Mouse (Mus musculus) macrophage (primary cell): ENCODE measurements around the gene Pknox1. TPM values are rescaled to one million over a fixed set of nuclear protein-coding genes. Genes with fewer than 3 reads are reported as not detected.

Source experiments
- H3K27ac ChIP-seq: fragments of 350-480 bp; formaldehyde crosslinking; 2 replicates; pipeline ENCODE4 v1.9.0; 2021
- H3K36me3 ChIP-seq: fragments of 350-480 bp; formaldehyde crosslinking; 2 replicates; pipeline ENCODE4 v1.9.0; 2021; ENCODE audit errors: inconsistent target
- H3K4me3 ChIP-seq: fragments of 350-480 bp; formaldehyde crosslinking; 2 replicates; pipeline ENCODE4 v1.9.0; 2021; ENCODE audit errors: inconsistent target
- H3K79me2 ChIP-seq: fragments of 350-480 bp; formaldehyde crosslinking; 2 replicates; pipeline ENCODE4 v1.9.0; 2021; ENCODE audit errors: inconsistent target
- WGBS: methylation state at CpG from one replicate; pipeline ENCODE4 v1.1.7; 2026; ENCODE audit warnings: inconsistent platforms; ENCODE audit not compliant: missing documents; 5-methylcytosine and 5-hydroxymethylcytosine counted together
- polyA plus RNA-seq: library from polyadenylated mRNA; stranded (reverse); fragments of 250-400 nt; gene quantifications from 3 replicates; pipeline ENCODE4 v1.2.4, GENCODE M21; 2018; ENCODE audit warnings: inconsistent platforms

Pknox1 gene
- polyA plus RNA-seq, 1 experiment from 2014 or later: 6.6 TPM

DNA sequence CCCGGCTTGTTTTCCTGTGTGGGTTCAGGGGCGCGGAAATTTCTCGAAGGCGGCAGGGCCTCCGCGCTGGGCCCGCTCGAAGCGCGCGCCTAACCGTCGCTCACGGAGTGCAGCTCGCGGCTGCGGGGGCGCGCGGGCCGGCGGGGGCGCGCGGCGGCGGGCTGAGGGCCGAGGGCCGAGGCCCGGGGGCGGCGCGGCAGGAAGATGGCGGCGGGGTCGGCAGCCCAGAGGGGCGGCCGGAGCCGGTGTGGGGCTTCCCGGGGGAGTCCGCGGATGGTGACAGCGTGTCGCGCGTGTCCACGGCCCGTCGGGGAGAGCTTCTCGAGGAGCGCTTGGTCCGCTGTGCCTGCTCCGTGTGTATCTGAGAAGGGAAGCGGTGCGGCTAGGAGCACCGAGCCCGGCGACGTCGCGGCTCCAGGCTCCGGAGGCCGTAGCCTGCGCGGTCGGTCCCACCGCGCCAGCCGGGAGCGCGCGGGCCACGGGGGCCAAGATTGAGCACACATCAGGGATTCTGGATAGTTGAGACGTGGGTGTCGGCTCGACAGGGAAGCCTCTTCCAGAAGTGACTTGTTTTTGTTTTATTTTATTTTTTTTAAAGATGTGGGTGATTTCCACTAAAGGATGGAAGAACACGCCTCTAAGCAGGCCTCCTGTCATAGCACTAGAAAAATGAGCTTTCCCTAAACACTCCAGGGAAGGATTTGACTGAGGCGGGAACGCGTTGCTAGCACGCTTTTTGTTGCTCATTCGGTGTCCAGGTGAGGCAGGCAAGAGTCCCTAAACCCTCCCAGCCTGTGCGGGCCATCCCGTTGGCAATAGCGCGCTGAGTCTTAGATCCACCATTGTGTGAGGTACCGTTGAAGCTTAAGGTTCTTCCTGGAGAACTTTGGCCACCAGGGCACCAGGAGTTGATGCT, 865 bp downstream of the Pknox1 start:
- Histone ChIP-seq H3K79me2 (peaks cover 50% of the 10 kb centered on the region), H3K27ac (0 out of 2 replicates have a peak overlapping the region, but pooled peaks have one; percentile 10), H3K4me3 (peak overlapping the region; percentile 53), H3K36me3 (no peaks in the 10 kb centered on the region)
- 1% methylated on average over 77 of the region's 88 CpGs for WGBS

DNA sequence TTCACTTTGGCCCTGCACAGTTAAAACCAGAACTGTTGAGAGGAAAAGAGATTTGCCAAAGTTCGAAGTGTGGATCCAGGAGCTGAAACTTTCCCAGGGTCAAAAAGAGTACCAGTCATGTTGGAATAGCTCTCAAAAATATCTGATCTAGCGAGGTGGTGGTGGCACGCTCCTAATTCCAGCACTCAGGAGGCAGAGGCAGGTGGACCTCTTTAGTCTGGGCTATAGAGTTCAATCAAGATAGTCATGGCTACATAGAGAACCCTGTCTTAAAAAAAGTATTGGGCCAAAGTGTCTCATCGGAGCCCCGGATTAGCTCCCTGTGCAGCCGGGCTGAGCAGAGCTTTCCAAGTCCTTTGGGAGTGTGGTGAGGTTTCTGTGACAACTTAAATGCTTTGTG, 1.7 kb downstream of the Pknox1 start:
- Histone ChIP-seq H3K27ac (no peak overlapping the region), H3K4me3 (peak overlapping the region; percentile 53; the same call in 1 of the 2 replicates)
- 83% methylated on average over 6 of the region's 6 CpGs for WGBS

DNA sequence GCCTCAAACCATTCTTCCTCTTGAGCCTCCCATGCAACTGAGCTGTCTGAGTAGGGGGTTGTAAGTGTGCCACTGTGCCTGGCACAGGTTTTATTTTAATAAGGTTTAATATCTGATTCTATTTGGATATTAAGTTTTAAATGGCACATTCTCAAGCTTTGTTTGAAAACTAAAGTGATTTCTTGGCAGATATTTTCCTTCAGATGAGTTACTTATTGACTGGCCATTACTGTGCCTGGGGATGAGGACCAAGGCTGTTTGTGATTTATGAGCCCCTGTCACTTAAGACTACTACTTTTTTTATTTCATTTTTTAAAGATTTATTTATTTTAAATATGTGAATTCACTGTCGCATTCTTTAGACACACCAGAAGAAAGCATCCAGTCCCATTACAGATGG, 5.2 kb downstream of the Pknox1 start:
- no peak overlapping the region for H3K27ac ChIP-seq
- H3K4me3 ChIP-seq: no peak overlapping the region
- WGBS: 88% methylated on average over 1 of the region's 1 CpGs
- H3K79me2 ChIP-seq: peaks cover 80% of the 10 kb centered on the region
- H3K36me3 ChIP-seq: no peaks in the 10 kb centered on the region

More for the DNA sequence above, 1.7 kb downstream of the Pknox1 start:
- Histone ChIP-seq H3K36me3 (no peaks in the 10 kb centered on the region), H3K79me2 (peaks cover 58% of the 10 kb centered on the region)

DNA sequence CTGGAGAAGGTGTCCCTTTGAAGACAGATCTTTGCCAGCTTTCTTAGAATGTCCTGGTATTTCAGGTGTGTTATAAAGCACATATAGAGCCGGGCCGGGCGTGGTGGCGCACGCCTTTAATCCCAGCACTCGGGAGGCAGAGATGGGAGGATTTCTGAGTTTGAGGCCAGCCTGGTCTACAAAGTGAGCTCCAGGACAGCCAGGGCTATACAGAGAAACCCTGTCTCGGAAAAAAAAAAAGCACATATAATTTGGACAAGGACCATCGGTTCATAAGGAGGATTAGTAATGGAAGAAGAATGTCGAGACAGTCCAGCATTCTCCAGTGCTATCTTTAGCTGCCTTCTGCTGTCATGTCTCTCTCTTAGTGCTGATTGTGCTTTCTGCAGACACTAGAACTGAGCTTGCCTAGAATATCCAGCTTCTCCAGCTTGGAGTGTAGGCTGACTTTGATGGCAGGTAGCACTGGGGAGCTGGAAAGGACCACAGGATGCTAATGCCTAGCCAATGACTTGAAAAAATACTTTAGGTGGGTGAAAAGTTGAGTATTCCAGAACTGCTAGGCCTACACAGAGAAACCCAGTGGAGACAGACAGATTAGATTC, 5.9 kb downstream of the Pknox1 start:
- peaks cover 84% of the 10 kb centered on the region for H3K79me2 ChIP-seq
- no peaks in the 10 kb centered on the region for H3K36me3 ChIP-seq
- WGBS: 94% methylated on average over 9 of the region's 9 CpGs
- no peak overlapping the region for H3K4me3 ChIP-seq
- H3K27ac ChIP-seq: no peak overlapping the region

DNA sequence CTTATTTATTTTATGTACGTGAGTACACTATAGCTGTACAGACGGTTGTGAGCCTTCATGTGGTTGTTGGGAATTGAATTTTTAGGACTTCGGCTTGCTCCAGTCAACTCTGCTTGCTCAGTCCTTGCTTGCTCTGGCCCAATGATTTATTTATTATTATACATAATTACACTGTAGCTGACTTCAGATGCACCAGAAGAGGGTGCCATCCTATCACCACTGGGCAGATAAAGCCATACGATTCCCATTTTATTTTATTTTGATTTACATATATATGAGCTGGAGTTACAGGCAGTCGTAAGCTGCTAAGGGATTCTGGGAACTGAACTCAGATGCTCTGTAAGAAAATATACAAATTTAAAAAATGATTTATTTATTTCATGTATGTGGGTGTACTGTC, 7.2 kb downstream of the Pknox1 start:
- 89% methylated on average over 5 of the region's 5 CpGs for WGBS
- Histone ChIP-seq H3K4me3 (no peak overlapping the region), H3K36me3 (no peaks in the 10 kb centered on the region), H3K79me2 (peaks cover 72% of the 10 kb centered on the region), H3K27ac (no peak overlapping the region)

DNA sequence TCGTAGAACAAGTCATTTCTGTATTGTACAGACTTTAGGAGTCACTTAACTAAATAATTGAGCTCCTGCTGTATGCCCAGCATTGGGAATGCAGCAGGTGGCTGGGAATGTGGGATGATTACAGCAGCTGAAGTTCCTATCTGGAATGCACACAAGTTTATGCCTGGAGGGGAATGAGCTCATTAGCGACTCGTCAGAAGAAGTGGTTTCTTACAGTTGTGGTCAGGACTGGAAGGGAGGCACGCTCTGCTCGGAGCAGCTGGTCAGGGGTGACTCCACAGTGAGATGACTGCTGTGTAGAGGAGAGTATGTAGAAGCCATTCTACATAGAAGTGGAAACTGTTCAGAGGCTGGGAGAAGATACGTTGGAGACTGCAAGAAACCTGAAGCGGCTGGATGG, 10.1 kb downstream of the Pknox1 start:
- Histone ChIP-seq H3K79me2 (peaks cover 57% of the 10 kb centered on the region), H3K36me3 (no peaks in the 10 kb centered on the region), H3K4me3 (no peak overlapping the region), H3K27ac (no peak overlapping the region)
- 64% methylated on average over 7 of the region's 7 CpGs for WGBS

DNA sequence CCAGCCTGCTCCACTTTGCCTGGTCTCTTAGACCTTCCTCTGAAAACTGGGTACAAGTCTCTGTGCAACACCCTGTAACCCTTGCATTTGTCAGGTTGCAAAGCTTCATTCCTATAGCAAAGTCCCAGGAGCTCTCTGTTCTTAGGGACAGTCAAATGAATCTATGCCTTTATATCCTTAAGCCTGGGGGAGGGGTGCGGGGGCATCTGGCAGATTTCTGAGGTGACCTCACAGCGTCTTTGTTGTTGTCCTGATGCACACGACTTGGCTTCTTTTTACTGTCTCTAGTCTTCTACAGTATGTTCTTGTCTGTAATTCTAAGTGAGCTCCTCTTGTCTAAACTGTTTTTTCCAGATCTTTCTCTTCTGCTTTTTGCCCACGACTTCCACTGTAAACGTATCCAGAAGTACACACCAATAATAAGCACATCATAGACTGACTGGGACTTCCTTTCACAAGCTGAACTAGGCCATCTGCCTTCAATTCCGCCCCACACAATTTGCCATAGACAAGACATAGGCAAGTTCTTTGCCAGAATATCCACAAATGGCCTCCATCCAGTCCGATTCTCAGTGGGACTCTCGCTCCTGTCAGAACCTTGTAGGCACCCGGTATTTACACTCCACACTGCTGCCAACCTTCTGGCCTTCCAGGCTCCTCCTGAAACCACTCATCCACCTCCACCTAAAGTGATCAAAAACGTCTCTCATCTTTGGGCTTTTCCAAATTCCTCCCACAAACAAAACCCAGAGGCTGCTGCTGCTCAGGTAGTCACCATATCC, 12.1 kb downstream of the Pknox1 start:
- Histone ChIP-seq H3K27ac (no peak overlapping the region), H3K79me2 (peaks cover 54% of the 10 kb centered on the region; the same call in 1 of the 2 replicates), H3K4me3 (no peak overlapping the region), H3K36me3 (no peaks in the 10 kb centered on the region)
- WGBS: 76% methylated on average over 10 of the region's 10 CpGs

DNA sequence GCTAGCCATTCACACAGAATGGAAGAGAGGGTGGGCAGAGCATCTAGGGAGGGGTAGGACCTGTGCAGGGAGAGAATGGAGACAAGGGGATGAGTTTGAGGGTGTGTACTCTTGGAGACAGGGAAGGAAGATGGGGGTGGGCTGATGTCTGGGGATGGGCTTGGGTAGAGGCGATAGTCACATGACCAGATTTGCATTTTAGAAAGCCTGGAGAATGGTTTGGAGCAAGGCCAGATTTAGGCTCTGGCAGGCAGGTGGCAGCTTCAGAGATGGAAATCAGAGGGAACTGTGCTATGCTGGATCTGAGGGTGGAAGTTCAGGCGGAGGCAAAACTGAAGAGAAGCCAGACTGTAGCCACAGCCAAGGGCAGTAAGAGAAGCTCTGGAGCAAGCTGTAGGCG, 15.8 kb downstream of the Pknox1 start:
- Histone ChIP-seq H3K79me2 (peaks cover 40% of the 10 kb centered on the region; the same call in 1 of the 2 replicates), H3K36me3 (no peaks in the 10 kb centered on the region), H3K4me3 (no peak overlapping the region), H3K27ac (no peak overlapping the region)
- 81% methylated on average over 3 of the region's 3 CpGs for WGBS

DNA sequence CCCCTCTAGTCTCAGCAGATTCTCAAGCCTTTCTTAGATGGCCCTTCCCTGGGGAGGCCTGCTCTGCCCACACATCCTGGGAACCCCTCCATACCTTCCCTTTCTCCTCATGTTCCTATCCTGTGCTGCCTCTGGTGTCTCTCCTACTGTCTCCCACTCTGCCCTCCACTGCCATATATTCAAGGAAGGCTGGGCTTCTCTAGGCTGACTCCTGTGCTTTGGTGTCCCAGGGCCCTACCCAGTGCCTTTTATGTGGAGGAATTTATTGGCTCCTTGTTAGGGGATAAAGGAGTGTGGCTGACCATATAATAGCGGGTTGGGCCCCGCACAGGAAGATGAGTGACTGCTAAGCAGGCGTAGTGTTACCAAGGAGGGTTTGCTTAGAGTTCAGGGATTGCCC, 18.7 kb downstream of the Pknox1 start:
- H3K4me3 ChIP-seq: no peak overlapping the region
- H3K36me3 ChIP-seq: no peaks in the 10 kb centered on the region
- H3K27ac ChIP-seq: no peak overlapping the region
- peaks cover 33% of the 10 kb centered on the region; the same call in 1 of the 2 replicates for H3K79me2 ChIP-seq
- WGBS: 73% methylated on average over 3 of the region's 3 CpGs

DNA sequence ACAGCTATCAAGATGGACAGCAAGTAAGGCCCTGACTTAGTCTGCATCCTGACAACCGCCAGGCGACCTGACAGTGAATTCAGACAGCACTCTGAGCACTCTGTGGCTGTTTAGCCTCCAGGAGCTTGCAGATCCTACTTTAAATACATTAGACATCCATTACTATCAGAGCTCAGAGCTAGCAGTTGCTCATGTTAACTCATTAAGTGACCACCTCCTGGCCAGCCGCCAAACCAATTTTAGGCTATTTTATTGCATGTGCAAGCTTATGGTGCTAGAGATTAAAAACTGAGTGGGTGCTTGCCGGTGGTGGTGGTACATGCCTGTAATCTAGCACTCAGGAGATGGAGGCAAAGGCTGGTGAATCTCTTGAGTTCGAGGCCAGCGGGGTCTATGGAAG, 19.2 kb downstream of the Pknox1 start:
- WGBS: 93% methylated on average over 6 of the region's 6 CpGs
- no peak overlapping the region for H3K4me3 ChIP-seq
- peaks cover 28% of the 10 kb centered on the region; the same call in 1 of the 2 replicates for H3K79me2 ChIP-seq
- H3K36me3 ChIP-seq: no peaks in the 10 kb centered on the region; the same call in 1 of the 2 replicates
- H3K27ac ChIP-seq: no peak overlapping the region

DNA sequence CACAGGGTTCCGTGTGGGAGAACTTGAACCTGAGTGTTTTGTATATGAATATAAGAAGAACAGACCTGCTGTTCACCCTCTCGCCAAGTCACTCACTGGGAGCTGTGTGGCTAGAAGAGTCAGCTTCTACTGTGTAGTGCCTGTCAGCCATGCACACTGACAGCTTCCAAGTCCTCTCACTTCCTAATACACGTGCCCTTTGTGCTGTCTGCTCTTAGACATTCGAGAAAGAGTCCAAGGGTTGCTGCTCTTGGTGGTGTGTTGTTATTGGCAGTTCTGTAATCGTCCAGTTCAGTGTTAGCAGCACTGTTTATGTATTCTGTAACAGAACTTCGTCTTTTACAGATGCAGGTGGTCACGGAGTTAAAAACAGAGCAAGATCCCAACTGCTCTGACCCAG, 23.6 kb downstream of the Pknox1 start:
- Histone ChIP-seq H3K4me3 (no peak overlapping the region), H3K27ac (no peak overlapping the region), H3K36me3 (peaks cover 21% of the 10 kb centered on the region; the same call in 1 of the 2 replicates), H3K79me2 (no peaks in the 10 kb centered on the region)
- 74% methylated on average over 7 of the region's 7 CpGs for WGBS

DNA sequence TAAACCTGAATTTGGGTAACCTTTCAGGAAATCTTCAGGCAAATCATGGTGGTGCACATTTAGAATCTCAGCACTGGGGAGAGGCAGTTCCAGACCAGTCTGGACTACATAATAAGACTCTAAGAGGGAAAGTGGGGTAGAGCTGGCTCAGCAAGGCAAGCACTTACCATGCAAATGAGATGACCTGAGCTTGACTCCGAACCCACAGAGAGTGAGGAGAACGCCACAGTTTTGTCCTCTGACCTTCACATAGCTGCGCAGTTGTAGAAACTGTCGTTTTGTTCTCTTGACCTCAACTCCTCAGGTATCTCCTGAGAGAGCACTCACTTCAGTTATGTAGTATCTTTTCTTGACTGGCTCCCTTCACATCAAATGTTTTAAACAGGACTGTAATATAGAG, 24.2 kb downstream of the Pknox1 start:
- no peak overlapping the region for H3K4me3 ChIP-seq
- H3K27ac ChIP-seq: no peak overlapping the region
- WGBS: 94% methylated on average over 4 of the region's 4 CpGs
- no peaks in the 10 kb centered on the region for H3K79me2 ChIP-seq
- peaks cover 21% of the 10 kb centered on the region; the same call in 1 of the 2 replicates for H3K36me3 ChIP-seq

DNA sequence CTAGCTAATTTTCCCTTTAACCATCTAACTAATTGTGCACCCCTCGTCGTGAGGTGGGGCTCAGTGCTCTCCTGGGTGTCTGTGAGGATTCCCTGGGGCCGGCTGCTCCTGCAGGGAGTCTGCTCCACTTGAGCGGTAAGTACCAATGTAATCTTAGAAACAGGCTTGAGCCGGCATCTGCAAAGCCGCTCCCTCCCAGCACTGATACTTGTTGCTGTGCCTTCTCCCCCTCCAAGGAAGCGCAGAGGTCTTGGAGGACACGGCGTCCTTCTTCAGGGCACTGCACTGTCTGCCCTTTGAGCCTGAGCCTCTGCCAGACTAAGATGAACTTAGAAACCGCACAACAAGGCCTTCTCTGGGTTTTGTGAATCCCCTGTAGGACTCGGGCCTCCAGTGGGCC, 26.3 kb downstream of the Pknox1 start:
- WGBS: 95% methylated on average over 11 of the region's 11 CpGs

DNA sequence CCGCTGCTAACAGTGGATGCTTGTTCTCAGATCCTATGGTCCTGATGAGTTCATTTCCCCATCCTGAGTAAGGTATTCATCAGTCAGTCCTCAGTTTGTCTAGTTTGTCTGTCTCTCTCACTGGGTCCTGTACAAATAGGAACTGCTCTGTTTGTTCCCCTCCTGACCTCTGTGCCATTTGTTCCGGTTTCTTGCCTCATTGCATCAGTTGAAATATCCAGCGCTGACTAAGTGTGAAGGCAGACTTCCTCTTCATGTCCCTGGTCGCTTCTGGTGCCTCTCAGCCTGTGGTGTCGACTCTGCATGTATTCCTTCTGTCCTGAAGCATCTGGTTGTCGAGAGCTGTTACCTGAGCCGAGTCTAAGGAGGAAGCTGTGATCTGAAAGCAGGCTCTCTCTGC, 30.1 kb downstream of the Pknox1 start:
- H3K4me3 ChIP-seq: no peak overlapping the region
- H3K27ac ChIP-seq: peak overlapping the region; percentile 42
- peaks cover 25% of the 10 kb centered on the region; the same call in 1 of the 2 replicates for H3K36me3 ChIP-seq
- 21% methylated on average over 7 of the region's 7 CpGs for WGBS
- no peaks in the 10 kb centered on the region for H3K79me2 ChIP-seq

More for the DNA sequence above, 26.3 kb downstream of the Pknox1 start:
- Histone ChIP-seq H3K4me3 (no peak overlapping the region), H3K27ac (no peak overlapping the region), H3K36me3 (peaks cover 21% of the 10 kb centered on the region; the same call in 1 of the 2 replicates), H3K79me2 (no peaks in the 10 kb centered on the region)
